Mouse (Mus musculus) skeletal muscle tissue, postnatal 0 days (tissue): ENCODE results near the gene Speer4a. TPM values are rescaled to one million over a fixed set of nuclear protein-coding genes. Genes with fewer than 3 reads are reported as not detected.

ENCODE experiments used
- polyA plus RNA-seq: library from polyadenylated mRNA; unstranded; fragments of >200 nt; fragmentation: Nextera tagmentation; extraction: Ambion mirVana; gene quantifications from 2 replicates; pipeline ENCODE4 v1.2.1, GENCODE M21; 2015

Speer4a gene
- polyA plus RNA-seq = not detected in 2 replicates

GRCm38 (mm10) chr5:26039458-26039857, at the start of gene Speer4a:
Speer4a (minus strand) TSS chr5:26039558.

DNA sequence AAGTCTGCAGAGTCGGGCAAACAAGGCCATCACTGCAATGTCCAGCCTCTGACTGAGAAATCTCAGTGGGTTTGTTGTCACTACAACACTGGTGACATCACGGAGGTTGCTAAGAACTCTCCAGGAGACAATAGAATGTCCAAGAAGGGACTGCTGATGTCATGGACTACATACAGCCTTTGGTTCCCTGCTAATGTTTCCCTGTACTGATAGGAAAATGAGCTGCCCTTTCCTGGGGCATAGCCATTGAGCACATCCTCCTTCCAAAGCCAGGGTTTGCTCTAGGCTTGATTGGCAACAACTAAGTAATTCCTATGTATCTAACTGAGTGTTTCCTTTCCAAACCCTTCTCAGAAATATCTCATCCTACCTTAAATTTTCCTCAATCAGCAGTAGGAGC, 19.1 kb upstream of the Speer4a start, which contains the start of gene Gm7347:
Gene Gm7347, minus strand, starts transcription at position 101 of the 400 bp plus-strand sequence.

GRCm38 (mm10) chr5:26022816-26023215, 16.5 kb downstream of the Speer4a start, which contains the start of gene Gm5862:
Gm5862 (minus strand) TSS chr5:26022916.

DNA sequence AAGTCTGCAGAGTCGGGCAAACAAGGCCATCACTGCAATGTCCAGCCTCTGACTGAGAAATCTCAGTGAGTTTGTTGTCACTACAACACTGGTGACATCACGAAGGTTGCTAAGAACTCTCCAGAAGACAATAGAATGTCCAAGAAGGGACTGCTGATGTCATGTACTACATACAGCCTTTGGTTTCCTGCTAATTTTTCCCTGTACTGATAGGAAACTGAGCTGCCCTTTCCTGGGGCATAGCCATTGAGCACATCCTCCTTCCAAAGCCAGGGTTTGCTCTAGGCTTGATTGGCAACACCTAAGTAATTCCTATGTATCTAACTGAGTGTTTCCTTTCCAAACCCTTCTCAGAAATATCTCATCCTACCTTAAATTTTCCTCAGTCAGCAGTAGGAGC, 34.7 kb downstream of the Speer4a start, which contains the start of gene Gm1979:
Gene Gm1979, minus strand, starts transcription at position 101 of the 400 bp plus-strand sequence.

DNA sequence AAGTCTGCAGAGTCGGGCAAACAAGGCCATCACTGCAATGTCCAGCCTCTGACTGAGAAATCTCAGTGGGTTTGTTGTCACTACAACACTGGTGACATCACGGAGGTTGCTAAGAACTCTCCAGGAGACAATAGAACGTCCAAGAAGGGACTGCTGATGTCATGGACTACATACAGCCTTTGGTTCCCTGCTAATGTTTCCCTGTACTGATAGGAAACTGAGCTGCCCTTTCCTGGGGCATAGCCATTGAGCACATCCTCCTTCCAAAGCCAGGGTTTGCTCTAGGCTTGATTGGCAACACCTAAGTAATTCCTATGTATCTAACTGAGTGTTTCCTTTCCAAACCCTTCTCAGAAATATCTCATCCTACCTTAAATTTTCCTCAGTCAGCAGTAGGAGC, 50.8 kb downstream of the Speer4a start, which contains the start of gene Gm21698:
Gene Gm21698, minus strand, starts transcription at position 101 of the 400 bp plus-strand sequence.

Other genes with a start within 250 kb of the Speer4a start
- gene Gm21663, start 97.2 kb downstream of the Speer4a start, polyA plus RNA-seq = not detected in 2 replicates
- gene Gm21671, start 85.1 kb downstream of the Speer4a start, polyA plus RNA-seq = not detected in 2 replicates
- not detected in 2 replicates for gene Gm21680, start 66.9 kb downstream of the Speer4a start, polyA plus RNA-seq
- not detected in 2 replicates for gene Gm21698, start 50.9 kb downstream of the Speer4a start, polyA plus RNA-seq
- gene Gm1979, start 34.8 kb downstream of the Speer4a start, polyA plus RNA-seq = not detected in 2 replicates
- gene Gm5862, start 16.6 kb downstream of the Speer4a start, polyA plus RNA-seq = not detected in 2 replicates
- not detected in 2 replicates for gene Gm7347, start 19.0 kb upstream of the Speer4a start, polyA plus RNA-seq
- gene Gm10471, start 49.7 kb upstream of the Speer4a start, polyA plus RNA-seq = not detected in 2 replicates
- gene 5031410I06Rik, start 65.8 kb upstream of the Speer4a start, polyA plus RNA-seq = not detected in 2 replicates
- not detected in 2 replicates for gene Gm10220, start 81.9 kb upstream of the Speer4a start, polyA plus RNA-seq
- not detected in 2 replicates for gene Gm7361, start 218.1 kb upstream of the Speer4a start, polyA plus RNA-seq